ENCODE assay signal across 21 mouse cellular contexts in genomic region chr3:126752978-126753377, GRCm38 (mm10).
DNase-seq lines count a peak whose midpoint lies in the region; ATAC-seq and TF ChIP-seq lines count a peak whose summit lies in the region.
"Had no signal": no experiment of that assay in that cellular context is flagged by ENCODE, and none has a peak within 500 bp of the region (broad histone marks: within the 10 kb centered on the region; RNA-seq: fewer than 3 reads in every experiment).

No protein-coding gene starts in this region.

- TF ChIP-seq EP300 in heart, adult 2 months (IDR thresholded peaks at IDR 0.05; ENCODE audit: insufficient read depth, low read depth, low read length), result no peak
- no peak for TF ChIP-seq EP300 in heart, postnatal 0 days (IDR thresholded peaks at IDR 0.05; ENCODE audit: low read depth)
- TF ChIP-seq EP300 in CH12.LX (IDR thresholded peaks at IDR 0.05; ENCODE audit: low read length), result no peak

- peaks cover 7% of the 10 kb centered on the region for H3K79me2 ChIP-seq in heart, adult 2 months (replicated peaks; ENCODE audit: control insufficient read depth, insufficient read depth, low read length)
- peaks cover 29% of the 10 kb centered on the region for H3K79me2 ChIP-seq in CH12.LX (replicated peaks; ENCODE audit: control insufficient read depth, extremely low read depth, insufficient read depth, poor library complexity, severe bottlenecking)

- H3K27ac ChIP-seq in heart, embryonic 13.5 days (replicated peaks), result peak overlapping the region; percentile 75
- H3K27ac ChIP-seq in heart, adult 2 months, result no peak overlapping the region
- H3K27ac ChIP-seq in heart, postnatal 0 days (ENCODE audit: low read depth), result peak overlapping the region; percentile 27; the same call in 1 of the 2 replicates
- peak overlapping the region; percentile 82 for H3K27ac ChIP-seq in CH12.LX (ENCODE audit: insufficient read depth, low read depth)
- H3K27ac ChIP-seq: embryonic facial prominence, embryonic 13.5 days; forebrain, embryonic 13.5 days; hindbrain, postnatal 0 days had no signal

- H3K4me2 ChIP-seq in heart, embryonic 13.5 days, result no peak overlapping the region
- H3K4me2 ChIP-seq in heart, postnatal 0 days (ENCODE audit: low read depth, low read length), result no peak overlapping the region
- peak overlapping the region; percentile 39 for H3K4me2 ChIP-seq in CH12.LX (ENCODE audit: insufficient read depth, low read depth, poor library complexity, severe bottlenecking)
- H3K4me2 ChIP-seq: embryonic facial prominence, embryonic 13.5 days; forebrain, embryonic 13.5 days had no signal

- in situ Hi-C loops in CH12.LX (cut with MboI; ENCODE audit: low pct_ligation_motif_present, low pct_unique_long_range_greater_than_20kb, low sequenced_read_pairs), result no loop called here

- H3K9me3 ChIP-seq in heart, embryonic 13.5 days, result no peaks in the 10 kb centered on the region
- no peaks in the 10 kb centered on the region for H3K9me3 ChIP-seq in heart, postnatal 0 days (replicated peaks; ENCODE audit: control insufficient read depth, low read length)
- H3K9me3 ChIP-seq in CH12.LX (replicated peaks; ENCODE audit: low read length), result no peaks in the 10 kb centered on the region
- H3K9me3 ChIP-seq: embryonic facial prominence, embryonic 13.5 days; forebrain, embryonic 13.5 days had no signal

- H3K9ac ChIP-seq in heart, embryonic 13.5 days, result no peak overlapping the region
- H3K9ac ChIP-seq in heart, adult 2 months (ENCODE audit: low read depth, low read length), result no peak overlapping the region
- H3K9ac ChIP-seq in heart, postnatal 0 days (replicated peaks; ENCODE audit: low read depth, low read length), result no peak overlapping the region
- no peak overlapping the region for H3K9ac ChIP-seq in CH12.LX (ENCODE audit: insufficient read depth, low read depth)
- H3K9ac ChIP-seq: embryonic facial prominence, embryonic 13.5 days; forebrain, embryonic 13.5 days; forebrain, postnatal 0 days had no signal

- dilution Hi-C loops in CH12.LX (cut with MboI; ENCODE audit: extremely low pct_ligation_motif_present, extremely low pct_unique_long_range_greater_than_20kb, low sequenced_read_pairs), result no loop called here

- TF ChIP-seq CTCF in heart, adult 2 months (IDR thresholded peaks at IDR 0.05), result no peak
- TF ChIP-seq CTCF in heart, postnatal 0 days (IDR thresholded peaks at IDR 0.05; ENCODE audit: low read depth), result no peak
- TF ChIP-seq CTCF in CH12.LX (conservative IDR thresholded peaks at IDR 0.05 in 1 of 2, IDR thresholded peaks at IDR 0.05 in 1 of 2; ENCODE audit: low read depth in 2 of 2, low read length in 2 of 2), result no peak

- TF ChIP-seq RAD21 in CH12.LX (IDR thresholded peaks at IDR 0.05; ENCODE audit: low read depth, low read length), result no peak

- peaks cover 43% of the 10 kb centered on the region for H3K4me1 ChIP-seq in heart, embryonic 13.5 days
- H3K4me1 ChIP-seq in heart, adult 2 months (ENCODE audit: control insufficient read depth, insufficient read depth, low read length), result peaks cover 13% of the 10 kb centered on the region
- H3K4me1 ChIP-seq in heart, postnatal 0 days (ENCODE audit: control insufficient read depth, insufficient read depth), result peaks cover 7% of the 10 kb centered on the region
- H3K4me1 ChIP-seq in CH12.LX (ENCODE audit: control insufficient read depth in 1 of 2, insufficient read depth in 2 of 2), result peaks cover 30 to 80% of the 10 kb centered on the region in 2 experiments
- H3K4me1 ChIP-seq: embryonic facial prominence, embryonic 13.5 days; forebrain, embryonic 13.5 days had no signal

- no peak for TF ChIP-seq POLR2A in heart, adult 2 months (IDR thresholded peaks at IDR 0.05; ENCODE audit: insufficient read depth, low read depth, low read length)
- TF ChIP-seq POLR2A in CH12.LX (IDR thresholded peaks at IDR 0.05; ENCODE audit: low read depth, low read length), result no peak

- 37% methylated on average over 6 of the region's 6 CpGs for WGBS in heart, embryonic 13.5 days
- WGBS in heart, adult 2 months, result 58% methylated on average over 6 of the region's 6 CpGs
- 43% methylated on average over 6 of the region's 6 CpGs for WGBS in heart, postnatal 0 days

- intact Hi-C loops in heart, adult 2 months (cut with DNase I), result no loop called here

- H3K27me3 ChIP-seq in heart, embryonic 13.5 days (replicated peaks), result no peaks in the 10 kb centered on the region
- H3K27me3 ChIP-seq in heart, adult 2 months (ENCODE audit: control insufficient read depth, insufficient read depth, low read length), result no peaks in the 10 kb centered on the region
- no peaks in the 10 kb centered on the region for H3K27me3 ChIP-seq in heart, postnatal 0 days (ENCODE audit: control insufficient read depth, insufficient read depth, low read length)
- H3K27me3 ChIP-seq in CH12.LX (replicated peaks), result no peaks in the 10 kb centered on the region
- H3K27me3 ChIP-seq: embryonic facial prominence, embryonic 13.5 days; forebrain, embryonic 13.5 days; Patski had no signal

- DNase-seq in heart, adult 2 months, result no peak
- no peak for DNase-seq in heart, postnatal 0 days (ENCODE audit: low spot score)
- DNase-seq in heart, adult 11 months, result no peak
- DNase-seq in B cell, adult 2 months, result peak; percentile 19 to 21
- peak; percentile 41 for DNase-seq in CH12.LX (ENCODE audit: extremely low read depth)
- DNase-seq in kidney, postnatal 14 days, result no peak
- DNase-seq: adrenal gland, postnatal 14 days; cerebellum, adult 11-12 months; cerebellum, adult 9-10 months; cerebellum, postnatal 25 days; forebrain, postnatal 0 days; gastrocnemius, postnatal 14 days; kidney, adult 11 months; kidney, adult 9 months had no signal

- no peak overlapping the region for H3K4me3 ChIP-seq in heart, embryonic 13.5 days
- H3K4me3 ChIP-seq in heart, adult 2 months, result no peak overlapping the region
- no peak overlapping the region for H3K4me3 ChIP-seq in heart, postnatal 0 days (ENCODE audit: low read depth, low read length)
- H3K4me3 ChIP-seq in CH12.LX (replicated peaks in 1 of 3; ENCODE audit: low read depth in 2 of 3, low read length in 2 of 3, poor library complexity in 1 of 3), result no peak overlapping the region
- H3K4me3 ChIP-seq: embryonic facial prominence, embryonic 13.5 days; forebrain, embryonic 13.5 days had no signal

- peaks cover 4% of the 10 kb centered on the region; the same call in 1 of the 2 replicates for H3K36me3 ChIP-seq in heart, embryonic 13.5 days
- peaks cover 13% of the 10 kb centered on the region for H3K36me3 ChIP-seq in heart, adult 2 months (ENCODE audit: control insufficient read depth, insufficient read depth, low read length)
- no peaks in the 10 kb centered on the region for H3K36me3 ChIP-seq in heart, postnatal 0 days (replicated peaks; ENCODE audit: control insufficient read depth, insufficient read depth, low read length)
- H3K36me3 ChIP-seq in CH12.LX (replicated peaks in 1 of 2; ENCODE audit: control insufficient read depth in 1 of 2, insufficient read depth in 1 of 2, low read length in 1 of 2), result peaks cover 0 to 8% of the 10 kb centered on the region in 2 experiments
- H3K36me3 ChIP-seq: embryonic facial prominence, embryonic 13.5 days had no signal

- peak; percentile 42; the same call in 1 of the 2 replicates for ATAC-seq in heart, embryonic 13.5 days (ENCODE audit: extremely low read depth, insufficient number of reproducible peaks, low FRiP score, low TSS enrichment)
- ATAC-seq in heart, postnatal 0 days (ENCODE audit: insufficient read depth, low read depth), result peak; percentile 60
- ATAC-seq: activated CD4-positive, CD25-positive, alpha-beta regulatory T cell, adult 4 months; CD4-positive, CD25-positive, alpha-beta regulatory T cell, adult 4 months; forebrain, embryonic 13.5 days; forebrain, postnatal 0 days; hindbrain, postnatal 0 days; Patski had no signal

TF ChIP-seq in CH12.LX, 34 proteins besides CTCF, POLR2A, EP300 and RAD21:
- TF ChIP-seq SMC3 (IDR thresholded peaks at IDR 0.05; ENCODE audit: low read depth, low read length) (no peak), ETS1 (conservative IDR thresholded peaks at IDR 0.05; ENCODE audit: low read depth, low read length) (0 out of 2 replicates have a peak, but pooled peaks have one; percentile 28), ZKSCAN1 (IDR thresholded peaks at IDR 0.05; ENCODE audit: borderline replicate concordance, low read depth, low read length) (no peak), MXI1 (IDR thresholded peaks at IDR 0.05; ENCODE audit: low read depth, low read length) (peak; percentile 26; the same call in 1 of the 2 replicates), RCOR1 (conservative IDR thresholded peaks at IDR 0.05; ENCODE audit: low read depth, low read length) (no peak), SIN3A (IDR thresholded peaks at IDR 0.05; ENCODE audit: low read length) (0 out of 2 replicates have a peak, but pooled peaks have one; percentile 48), BHLHE40 (IDR thresholded peaks at IDR 0.05; ENCODE audit: low read depth, low read length) (peak; percentile 30), MEF2A (IDR thresholded peaks at IDR 0.05; ENCODE audit: borderline replicate concordance, low read depth, low read length) (peak; percentile 90)

Comparison
In these comparisons a context has a peak if more than half of its experiments do, and no peak if none do; other contexts are left out.
1. DNase-seq: peak in B cell, adult 2 months (2 of 2) and CH12.LX (single experiment); none in heart, adult 2 months (0 of 2), heart, postnatal 0 days (single experiment), heart, adult 11 months (single experiment) and kidney, postnatal 14 days (single experiment).